Mouse (Mus musculus): ENCODE data around the gene Cfap57.
"Not testable (repeated sequence)": the region's sequence is repeated elsewhere in the genome, so short reads cannot be mapped to it uniquely, and the experiment has no call there.

Cfap57 gene

DNA sequence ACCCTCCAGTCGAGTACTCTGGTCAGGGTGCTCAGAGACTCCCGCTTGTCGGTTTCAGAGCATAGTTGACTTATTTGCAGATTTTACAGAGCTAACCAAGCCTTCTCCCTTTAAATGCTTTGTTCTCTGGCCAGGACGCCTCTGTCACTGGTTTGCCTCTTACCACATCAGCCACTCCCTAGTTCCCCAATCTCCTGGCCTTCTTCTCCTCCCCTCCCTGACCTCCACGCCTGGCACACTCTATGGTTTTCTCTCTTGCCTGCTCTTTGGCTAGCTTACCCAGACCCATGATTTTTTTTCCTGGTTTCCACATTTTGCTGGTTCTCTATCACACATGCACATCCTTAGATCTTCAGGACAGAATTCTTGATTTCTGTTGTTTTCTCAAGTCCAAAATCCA is 102.4 kb downstream of the Cfap57 start:
- DNase-seq (ENCODE audit: low spot score in 2 of 2) = no peak

- no peak for DNase-seq (ENCODE audit: low spot score in 2 of 2)
Observed at GRCm38 (mm10) chr4:118517497-118518146, 103.0 kb downstream of the Cfap57 start.

GRCm38 (mm10) chr4:118516699-118517496 is 103.7 kb downstream of the Cfap57 start:
- no peak for DNase-seq (ENCODE audit: low spot score in 2 of 2)

DNA sequence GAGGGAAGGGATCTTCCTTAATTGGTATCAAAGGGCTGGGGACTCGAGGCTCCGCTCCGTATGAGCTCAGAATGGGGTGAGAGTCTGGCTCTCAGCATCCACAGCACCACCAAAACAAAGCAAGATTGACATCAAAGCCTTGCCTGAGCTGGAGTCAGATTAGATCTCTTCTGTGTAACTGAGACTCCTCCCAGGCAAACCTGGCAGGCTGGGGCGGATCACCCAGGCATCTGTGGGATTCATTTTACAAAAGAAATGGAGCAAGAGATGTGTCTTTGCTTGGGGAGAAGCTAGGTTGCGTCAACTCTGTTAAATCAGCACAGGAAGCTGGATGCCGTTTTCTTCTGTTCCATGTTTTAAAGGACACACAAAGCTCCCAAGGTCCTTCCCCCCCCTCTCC is 111.5 kb downstream of the Cfap57 start:
- no peak for DNase-seq (ENCODE audit: low spot score in 2 of 2)

DNA sequence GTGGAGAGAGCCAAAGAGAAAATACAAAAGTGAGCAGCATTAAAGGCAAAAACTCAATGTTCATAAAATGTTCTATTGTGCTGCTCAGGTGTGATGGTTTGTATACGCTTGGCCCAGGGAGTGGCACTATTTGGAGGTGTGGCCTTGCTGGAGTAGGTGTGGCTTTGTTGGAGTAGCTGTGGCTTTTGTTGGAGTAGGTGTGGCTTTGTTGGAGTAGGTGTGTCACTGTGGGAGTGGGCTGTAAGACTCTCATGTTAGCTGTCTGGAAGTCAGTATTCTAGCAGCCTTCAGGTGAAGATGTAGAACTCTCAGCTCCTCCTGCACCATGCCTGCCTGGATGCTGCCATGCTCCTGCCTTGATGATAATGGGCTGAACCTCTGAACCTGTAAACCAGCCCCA is 113.4 kb downstream of the Cfap57 start:
- not testable (repeated sequence) for DNase-seq (ENCODE audit: low spot score in 2 of 2)

GRCm38 (mm10) chr4:118505551-118505950 is 115.0 kb downstream of the Cfap57 start:
- DNase-seq (ENCODE audit: low spot score in 2 of 2) = no peak
